Mouse (Mus musculus) hindlimb bud, embryonic 11.5 days (tissue): ENCODE measurements around the gene Babam1.

ENCODE experiments used
- DNase-seq: peaks from one replicate; pipeline ENCODE4 v3.0.0-alpha.2; 2012; ENCODE audit warnings: low read depth, low spot score; ENCODE audit errors: extremely low spot score

Gene Babam1

GRCm38 (mm10) chr8:71380178-71381171 is 16.2 kb upstream of the Babam1 start:
- no peak for DNase-seq

- DNase-seq: no peak
Observed at GRCm38 (mm10) chr8:71381421-71381970, 15.2 kb upstream of the Babam1 start, which contains the start of gene Nr2f6. Nr2f6 (minus strand) TSS chr8:71381960.

DNA sequence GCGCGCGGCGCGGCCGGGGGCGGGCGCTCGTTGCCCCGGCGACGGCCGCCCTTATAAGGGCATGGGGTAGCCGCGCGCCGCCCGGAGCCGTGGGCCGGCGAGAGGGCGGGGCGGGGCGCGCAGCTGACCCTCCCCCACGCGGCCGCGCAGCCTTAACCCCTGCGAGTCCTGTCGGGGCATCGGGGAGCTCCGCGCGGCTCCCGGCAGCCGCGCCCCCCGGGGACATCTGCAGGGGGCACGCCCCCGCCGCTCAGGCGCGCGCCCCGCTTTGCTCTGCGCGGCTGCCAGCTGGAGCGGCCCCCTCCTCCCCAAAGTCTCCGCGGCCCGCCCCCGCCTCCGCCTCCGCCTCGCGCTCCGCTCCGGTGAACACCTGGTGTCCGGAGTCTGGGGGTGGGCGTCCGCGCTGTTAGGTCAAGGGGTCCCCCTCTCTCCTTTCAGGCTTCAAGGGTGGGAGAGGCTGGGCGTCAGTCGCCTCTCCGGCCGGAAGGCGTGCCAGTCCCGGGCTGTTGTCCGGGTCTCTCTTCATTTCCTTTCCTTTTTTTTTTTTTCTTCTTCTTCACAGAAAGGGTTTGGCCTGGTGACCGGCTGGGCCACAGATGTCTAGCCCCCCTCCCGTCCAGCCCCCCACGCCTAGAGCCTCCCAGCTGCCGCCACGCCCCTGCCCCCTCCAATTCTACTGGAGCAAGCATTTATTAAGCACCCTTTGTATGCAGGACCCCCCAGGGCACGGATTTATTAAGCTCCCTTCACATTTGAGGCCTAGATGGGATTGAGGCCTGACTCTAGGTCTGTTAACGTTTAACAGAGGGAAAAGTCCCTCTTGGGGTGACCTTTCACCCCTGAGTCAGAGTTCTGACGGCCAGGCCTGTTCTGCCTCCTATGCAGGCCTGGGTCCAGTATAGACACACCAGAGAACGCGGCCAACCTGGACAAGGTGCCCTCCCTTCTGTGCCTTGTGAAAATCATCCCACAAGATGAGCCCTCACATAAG is 14.4 kb upstream of the Babam1 start:
- no peak for DNase-seq

DNA sequence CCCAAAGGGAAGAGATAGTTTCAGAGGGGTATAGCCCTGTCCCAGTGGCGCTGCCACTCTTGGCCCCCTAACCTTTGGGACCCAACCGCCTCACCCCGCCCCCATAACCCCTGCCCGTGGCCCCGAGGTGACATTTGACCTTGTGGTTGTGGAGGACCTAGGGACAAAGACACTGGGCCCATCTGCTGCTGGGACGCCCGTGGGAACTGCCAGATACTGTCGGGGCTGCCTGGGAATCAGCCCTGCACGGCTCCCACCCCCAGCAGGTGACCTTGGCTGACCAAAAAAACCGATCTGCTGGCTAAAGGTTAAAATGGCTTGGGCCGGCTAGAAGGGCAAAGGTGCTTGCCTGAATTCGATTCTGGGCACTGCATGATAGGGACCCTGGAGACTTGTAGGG is 13.3 kb upstream of the Babam1 start:
- no peak for DNase-seq

GRCm38 (mm10) chr8:71383860-71384259 is 12.8 kb upstream of the Babam1 start:
- no peak for DNase-seq

- DNase-seq: no peak
Observed at GRCm38 (mm10) chr8:71385212-71385835, 11.3 kb upstream of the Babam1 start.

DNA sequence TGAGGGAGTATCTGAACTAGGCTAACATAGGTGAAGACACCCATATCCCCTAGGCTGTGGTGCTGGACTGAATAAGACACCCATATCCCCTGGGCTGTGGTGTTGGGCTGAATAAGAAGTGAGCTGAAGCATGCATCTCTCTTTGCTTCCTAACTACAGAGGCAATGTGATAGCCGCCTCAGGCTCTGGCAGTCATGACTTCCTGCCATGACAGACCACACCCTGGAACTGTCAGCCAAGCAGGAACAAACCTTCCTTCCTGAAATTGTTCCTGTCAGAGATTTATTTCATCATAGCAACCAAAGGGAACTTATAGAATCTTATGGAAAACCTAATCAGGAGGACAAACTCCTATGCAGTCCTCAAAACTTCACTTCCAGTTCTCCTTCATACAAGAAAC is 8.4 kb upstream of the Babam1 start:
- DNase-seq: no peak

DNA sequence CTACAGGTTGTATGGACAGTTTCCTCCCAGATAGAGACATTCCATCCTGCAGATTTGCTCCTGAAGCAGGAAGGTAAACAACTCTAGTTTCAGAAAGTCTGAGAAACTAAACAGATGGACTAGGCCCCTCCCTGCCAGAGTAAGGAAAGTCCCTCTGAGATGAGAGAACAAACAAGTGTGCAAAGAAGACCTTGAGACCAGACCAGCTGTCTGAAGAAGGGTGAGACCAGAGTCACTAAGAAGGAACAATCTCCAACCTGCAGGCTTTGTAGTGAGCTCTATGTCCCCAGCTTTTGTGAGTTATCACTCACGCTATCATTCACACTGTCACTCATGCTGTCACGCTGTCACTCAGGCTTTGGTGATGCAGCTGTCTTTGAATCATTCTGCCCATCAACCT is 5.0 kb upstream of the Babam1 start:
- DNase-seq: no peak

DNA sequence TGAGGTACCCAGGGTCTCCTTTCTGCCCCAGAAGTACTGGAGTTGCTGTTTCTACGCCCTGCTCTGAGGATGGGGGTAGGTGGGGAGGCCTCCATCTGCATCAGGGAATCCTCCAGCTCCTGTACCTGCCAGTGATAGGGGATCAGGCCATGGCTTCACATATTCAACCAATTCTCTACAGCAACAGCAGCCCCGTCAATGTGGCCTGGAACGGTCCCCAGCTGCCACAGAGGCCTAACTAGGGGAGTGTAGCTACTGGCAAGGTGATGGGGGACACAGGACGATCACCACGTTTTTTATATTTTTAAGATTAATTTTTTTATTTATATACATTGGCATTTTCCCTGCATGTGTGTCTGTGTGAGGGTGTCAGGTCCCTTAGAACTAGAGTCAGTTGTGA is 4.3 kb upstream of the Babam1 start:
- DNase-seq: no peak

- DNase-seq: no peak
Observed at GRCm38 (mm10) chr8:71392871-71393270, 3.8 kb upstream of the Babam1 start.

- no peak for DNase-seq
Observed at GRCm38 (mm10) chr8:71394481-71394880, 2.2 kb upstream of the Babam1 start.

GRCm38 (mm10) chr8:71395071-71395470 is 1.6 kb upstream of the Babam1 start:
- no peak for DNase-seq

DNA sequence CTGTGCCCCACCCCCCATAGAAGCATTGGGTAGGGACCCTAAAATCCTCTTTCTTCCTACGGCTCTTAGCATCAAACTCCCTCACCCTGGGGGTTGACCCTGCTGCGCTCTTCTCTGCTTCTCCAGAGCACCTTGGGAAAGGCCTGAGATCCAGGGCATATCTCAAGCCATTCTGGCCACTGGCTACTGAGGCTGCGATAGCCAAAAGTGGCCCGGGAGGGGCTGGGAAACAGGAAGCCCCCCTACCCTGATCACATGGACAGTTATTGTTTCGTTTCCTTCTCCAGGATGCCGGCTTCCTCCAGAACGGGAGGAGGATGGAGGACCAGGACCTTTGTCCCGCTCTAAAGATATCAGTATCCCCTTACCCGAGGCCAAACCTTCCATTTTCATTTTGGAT is 1.0 kb upstream of the Babam1 start, which contains the start of gene Ushbp1:
Gene Ushbp1, minus strand, starts transcription at position 174 of the 400 bp plus-strand sequence.
- no peak for DNase-seq

- no peak for DNase-seq
Observed at GRCm38 (mm10) chr8:71397701-71398100, 1.0 kb downstream of the Babam1 start.

- DNase-seq: no peak
Observed at GRCm38 (mm10) chr8:71400826-71401225, 4.2 kb downstream of the Babam1 start.

GRCm38 (mm10) chr8:71401454-71401853 is 4.8 kb downstream of the Babam1 start:
- DNase-seq: no peak

DNA sequence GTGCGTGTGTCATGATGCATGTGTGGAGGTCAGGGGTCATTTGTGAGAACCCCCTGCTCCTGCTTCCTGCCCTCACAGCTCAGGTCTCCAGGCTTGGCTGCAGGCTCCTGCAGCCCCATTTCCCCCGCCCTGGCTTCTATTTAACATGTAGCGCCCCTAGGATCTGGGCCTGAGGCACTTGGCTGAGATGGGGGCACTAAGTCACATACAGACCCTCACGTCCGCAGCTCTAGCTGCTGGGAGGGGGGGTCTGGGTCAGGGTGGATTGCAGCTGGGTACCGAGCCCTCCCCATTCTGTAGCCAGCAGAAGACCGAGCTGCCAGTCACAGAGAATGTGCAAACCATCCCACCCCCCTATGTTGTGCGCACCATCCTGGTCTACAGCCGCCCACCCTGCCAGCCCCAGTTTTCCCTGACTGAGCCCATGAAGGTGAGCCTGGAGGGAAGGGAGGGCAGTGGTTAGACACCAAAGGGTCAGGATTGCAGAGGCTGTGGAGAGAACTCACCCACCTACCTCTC is 5.8 kb downstream of the Babam1 start:
- DNase-seq: no peak

GRCm38 (mm10) chr8:71403107-71403885 is 6.6 kb downstream of the Babam1 start:
- DNase-seq: no peak

GRCm38 (mm10) chr8:71404011-71404410 is 7.3 kb downstream of the Babam1 start:
- DNase-seq: no peak

DNA sequence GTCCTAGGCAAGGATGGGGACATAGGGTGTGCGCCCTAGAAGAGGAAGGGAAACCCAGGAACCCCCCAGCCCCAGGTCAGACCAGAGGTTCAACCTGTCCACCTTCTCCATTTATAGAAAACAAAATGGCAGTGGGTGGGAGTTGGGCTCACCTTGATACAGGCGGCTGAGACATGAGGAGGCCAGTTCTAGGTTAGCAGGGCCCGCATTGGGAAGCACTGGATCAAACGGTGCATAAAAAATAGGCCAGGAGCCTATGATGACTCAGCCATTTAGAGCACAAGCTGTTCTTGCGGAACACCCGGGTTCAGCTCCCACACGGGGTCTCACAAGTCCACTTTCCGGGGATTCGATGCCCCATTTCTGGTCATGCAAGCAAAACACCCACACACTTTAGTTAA is 8.3 kb downstream of the Babam1 start:
- no peak for DNase-seq
